Mouse (Mus musculus) heart, postnatal 36 days (tissue): ENCODE data around the gene Nr1i3. TPM values are rescaled to one million over a fixed set of nuclear protein-coding genes. Genes with fewer than 3 reads are reported as not detected.

Experiments used
- DNase-seq, 2 experiments: peaks; one replicate each; pipeline ENCODE4 v3.0.0; 2021 to 2022
- intact Hi-C: fragments of 180-260 bp; cut with DNase I; formaldehyde crosslinking; loops from one replicate; pipeline ENCODE4 v1.15.1; 2025
- total RNA-seq, 2 experiments: library from RNA; stranded (reverse); gene quantifications; 2 replicates each; pipeline ENCODE4 v1.2.3; 2021

Nr1i3 gene
- under 1 TPM in 1 of 2 experiments, not detected in 1; 0.08 TPM for total RNA-seq

DNA sequence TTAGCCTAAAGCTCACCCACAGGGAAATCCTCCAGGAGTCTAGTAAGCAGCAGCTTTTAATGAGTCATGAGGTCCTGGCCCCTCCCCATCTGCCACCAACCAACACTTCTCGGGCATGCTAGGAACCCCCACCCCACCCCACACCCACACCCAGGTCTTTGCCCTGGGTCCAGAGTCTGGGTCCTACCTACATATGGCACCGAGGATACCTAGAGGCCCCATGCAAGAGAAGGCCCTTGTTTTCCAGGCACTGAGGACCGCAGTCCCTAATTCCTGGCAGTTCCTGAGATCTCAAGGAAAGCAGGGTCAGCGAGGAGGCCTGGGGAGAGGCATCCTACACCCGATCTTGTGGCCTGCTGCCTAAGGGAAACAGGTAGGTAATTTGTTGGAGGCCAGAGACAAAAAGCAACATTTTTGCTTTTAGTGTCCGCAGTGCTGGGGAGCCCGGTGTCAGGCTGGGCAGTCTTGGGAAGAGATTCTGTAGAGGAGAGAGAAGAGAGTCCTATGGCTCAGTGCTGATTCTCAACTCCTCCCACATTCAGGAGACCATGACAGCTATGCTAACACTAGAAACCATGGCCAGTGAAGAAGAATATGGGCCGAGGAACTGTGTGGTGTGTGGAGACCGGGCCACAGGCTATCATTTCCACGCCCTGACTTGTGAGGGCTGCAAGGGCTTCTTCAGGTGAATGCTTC is at the start of gene Nr1i3:
TSS of gene Nr1i3 (plus strand) at position 170 of the 696 bp plus-strand sequence.
- intact Hi-C loops, result no loop called here
- DNase-seq, result no peak

- DNase-seq, result no peak
- intact Hi-C loops, result loop anchor here (1.0 to 2.0 kb wide), 2 partner anchors 31 to 56 kb away; no protein-coding TSS in a partner anchor
These were observed 49.5 kb upstream of the Nr1i3 start for GRCm38 (mm10) chr1:171164258-171164657.

DNA sequence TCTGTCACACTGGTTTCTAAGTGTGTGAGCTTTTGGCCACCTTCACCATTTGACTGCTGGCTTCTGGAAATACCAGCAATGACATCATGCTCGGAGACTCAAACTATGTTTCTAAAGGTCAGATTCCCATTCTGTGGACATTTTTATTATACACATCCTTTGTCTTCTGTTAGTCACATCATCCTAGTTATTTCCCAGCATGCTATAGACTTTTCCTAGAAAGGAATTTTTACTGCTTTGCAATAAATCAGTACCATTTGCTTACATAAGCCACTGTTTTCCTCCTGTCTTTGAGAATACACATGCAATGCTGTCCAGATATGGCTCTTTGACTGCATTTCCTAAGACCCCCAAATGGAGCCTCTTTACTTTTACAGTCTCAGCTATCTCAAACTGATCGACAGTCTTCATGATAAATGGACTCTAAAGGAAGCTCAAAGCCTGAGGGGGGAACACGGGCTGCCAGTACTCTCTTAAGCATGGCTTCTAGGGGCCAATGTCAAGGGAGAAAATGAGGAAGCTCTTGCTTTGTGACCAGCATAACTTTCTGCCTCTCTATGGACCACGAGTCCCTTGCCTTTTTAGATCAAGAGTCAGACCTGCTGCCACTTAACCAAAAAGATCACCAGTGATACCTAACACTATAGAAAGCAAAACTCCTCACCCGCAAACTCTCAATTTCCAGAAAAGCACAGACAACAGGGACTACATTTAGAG is 48.0 kb upstream of the Nr1i3 start:
- DNase-seq, result no peak
- intact Hi-C loops, result loop anchor here (2.0 kb wide), 1 partner anchor 29 kb away; no protein-coding TSS in a partner anchor

GRCm38 (mm10) chr1:171168906-171169305 is 44.9 kb upstream of the Nr1i3 start:
- intact Hi-C loops, result no loop called here
- DNase-seq, result no peak

- no peak for DNase-seq
These were observed 43.9 kb upstream of the Nr1i3 start for GRCm38 (mm10) chr1:171169913-171170312.

DNA sequence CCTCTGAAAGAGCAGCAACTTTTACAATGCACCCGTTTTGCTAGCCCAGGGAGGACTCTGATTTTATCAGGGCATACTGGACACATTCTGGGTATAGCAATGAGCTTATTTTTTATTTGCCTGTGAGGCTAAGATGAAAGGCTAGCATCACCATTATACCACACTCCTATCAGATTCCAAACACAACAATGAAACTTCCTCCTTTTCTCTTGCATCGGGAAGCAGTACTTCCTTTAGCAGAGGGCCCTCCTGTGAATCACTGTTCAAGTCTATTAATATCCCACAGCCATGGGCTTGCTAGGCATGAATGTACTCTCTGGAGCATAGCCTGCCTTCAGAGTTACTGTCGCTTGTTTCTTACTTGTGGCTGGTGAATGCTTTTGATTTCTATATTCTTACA is 42.6 kb upstream of the Nr1i3 start:
- peak in 1 of 2 experiments; percentile 32 for DNase-seq
- intact Hi-C loops, result loop anchor here (5.0 kb wide), 1 partner anchor 331 kb away; the partner anchor contains the start of gene Alyref2

More at GRCm38 (mm10) chr1:171169913-171170312, 43.9 kb upstream of the Nr1i3 start:
- intact Hi-C loops, result loop anchor here (5.0 kb wide), 1 partner anchor 332 kb away; the partner anchor contains the start of gene Alyref2

- intact Hi-C loops, result loop anchor here (5.0 kb wide), 1 partner anchor 330 kb away; the partner anchor contains the start of gene Alyref2
- no peak for DNase-seq
These were observed 41.0 kb upstream of the Nr1i3 start for GRCm38 (mm10) chr1:171172779-171173178.

- intact Hi-C loops, result no loop called here
- no peak for DNase-seq
These were observed 34.1 kb upstream of the Nr1i3 start for GRCm38 (mm10) chr1:171179487-171180171.

DNA sequence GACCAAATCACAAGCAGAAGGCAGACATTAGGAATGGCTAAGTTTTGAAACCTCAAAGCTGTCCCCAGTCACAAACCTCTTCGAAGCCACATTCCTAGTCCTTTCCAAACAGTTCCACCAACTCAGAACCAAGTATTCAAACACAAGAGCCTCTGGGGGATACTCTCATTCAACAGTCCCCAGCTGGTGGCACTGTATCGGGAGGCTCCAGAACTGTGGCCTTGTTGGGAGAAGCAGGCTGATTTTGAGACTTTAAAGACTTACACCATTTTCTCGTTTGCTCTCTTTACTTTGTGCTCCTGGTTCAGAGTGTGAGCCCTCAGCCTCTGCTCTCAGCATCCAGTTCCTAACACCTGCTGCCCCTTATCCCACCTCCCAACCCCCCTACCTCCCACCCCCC is 30.7 kb upstream of the Nr1i3 start:
- no peak for DNase-seq
- intact Hi-C loops, result no loop called here

GRCm38 (mm10) chr1:171183620-171184019 is 30.1 kb upstream of the Nr1i3 start:
- DNase-seq, result peak; percentile 51 to 65
- intact Hi-C loops, result no loop called here

- intact Hi-C loops, result no loop called here
- DNase-seq, result peak; percentile 46 to 56
These were observed 29.5 kb upstream of the Nr1i3 start for GRCm38 (mm10) chr1:171184314-171184713.

- intact Hi-C loops, result no loop called here
- no peak for DNase-seq
These were observed 28.1 kb upstream of the Nr1i3 start for GRCm38 (mm10) chr1:171185655-171186054.

DNA sequence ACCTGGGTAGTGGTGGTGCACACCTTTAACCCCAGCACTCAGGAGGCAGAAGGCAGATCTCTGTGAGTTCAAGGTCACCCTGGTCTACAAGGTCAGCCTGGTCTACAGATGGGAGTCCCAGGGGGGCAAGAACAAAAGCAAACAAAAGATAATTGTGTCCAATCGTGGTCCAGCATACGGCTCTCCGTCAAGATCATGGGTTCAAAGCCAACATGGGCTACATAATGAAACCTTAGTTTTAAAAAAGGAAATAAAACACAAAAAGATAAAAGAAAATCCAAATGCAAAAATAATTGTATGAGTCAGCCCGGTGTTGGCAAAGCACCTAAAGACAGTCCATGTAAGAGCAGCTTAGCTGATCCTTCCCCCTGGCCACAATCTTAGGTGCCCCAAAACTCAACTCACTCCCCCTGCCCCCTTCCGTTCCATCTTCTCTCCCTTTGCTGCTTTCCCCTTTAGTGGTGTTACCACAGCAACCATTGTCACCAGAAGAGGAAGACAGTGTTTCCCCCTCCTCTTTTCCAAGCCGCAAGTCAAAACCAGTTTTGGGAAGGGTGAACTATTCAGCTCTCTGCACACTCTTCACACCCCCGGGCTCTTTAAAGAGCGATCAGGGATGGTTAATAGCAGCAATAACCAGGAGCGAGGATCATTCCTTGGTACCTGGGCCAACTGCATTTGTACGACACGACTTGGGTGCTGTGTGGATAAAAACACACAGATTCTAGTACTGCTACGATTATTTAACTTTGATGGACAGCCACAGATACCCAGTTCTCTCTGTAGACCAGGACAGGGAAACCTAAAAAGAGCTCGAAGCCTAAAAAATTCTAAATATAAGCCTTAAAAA is 25.7 kb upstream of the Nr1i3 start:
- intact Hi-C loops, result no loop called here
- no peak for DNase-seq

DNA sequence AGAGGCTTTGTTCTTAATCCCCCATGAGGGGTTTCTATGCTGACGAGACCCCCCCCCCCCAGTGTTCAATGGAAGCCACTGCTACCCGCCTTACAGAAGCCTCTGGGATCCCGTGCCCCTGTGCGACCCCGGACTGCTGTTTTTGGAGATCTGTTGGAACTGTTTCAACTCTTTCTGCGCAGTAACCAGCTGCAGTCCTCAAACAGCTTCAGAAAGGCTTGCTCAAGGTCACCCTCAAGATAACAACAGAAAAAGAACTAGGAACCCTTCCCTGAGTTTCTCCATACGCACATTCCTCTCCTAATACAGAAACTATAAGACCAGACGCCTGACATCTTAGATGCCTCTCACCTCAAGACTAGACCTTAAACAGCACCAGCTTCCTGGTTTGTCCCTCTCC is 24.7 kb upstream of the Nr1i3 start:
- intact Hi-C loops, result no loop called here
- no peak for DNase-seq

GRCm38 (mm10) chr1:171189476-171190114 is 24.2 kb upstream of the Nr1i3 start:
- intact Hi-C loops, result no loop called here
- peak in 1 of 2 experiments; percentile 33 for DNase-seq

DNA sequence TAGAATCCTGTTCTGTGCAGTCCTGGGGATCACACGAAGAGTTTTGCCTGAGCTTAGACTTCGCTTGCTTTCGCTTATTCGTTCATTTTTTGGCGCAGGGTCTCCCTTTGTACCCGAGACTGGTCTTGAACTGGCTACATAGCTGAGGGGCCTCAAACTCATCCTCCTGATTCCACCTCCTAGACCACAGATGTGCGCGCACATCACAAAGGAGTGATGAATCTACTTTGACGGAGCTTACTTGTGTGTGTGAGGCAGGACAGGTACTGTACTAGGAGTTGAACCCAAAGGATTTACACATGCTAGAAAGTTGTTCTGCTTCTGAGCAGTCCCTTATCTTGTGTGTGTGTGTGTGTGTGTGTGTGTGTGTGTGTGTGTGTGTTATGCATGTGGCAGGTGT is 22.9 kb upstream of the Nr1i3 start:
- intact Hi-C loops, result no loop called here
- DNase-seq, result no peak

DNA sequence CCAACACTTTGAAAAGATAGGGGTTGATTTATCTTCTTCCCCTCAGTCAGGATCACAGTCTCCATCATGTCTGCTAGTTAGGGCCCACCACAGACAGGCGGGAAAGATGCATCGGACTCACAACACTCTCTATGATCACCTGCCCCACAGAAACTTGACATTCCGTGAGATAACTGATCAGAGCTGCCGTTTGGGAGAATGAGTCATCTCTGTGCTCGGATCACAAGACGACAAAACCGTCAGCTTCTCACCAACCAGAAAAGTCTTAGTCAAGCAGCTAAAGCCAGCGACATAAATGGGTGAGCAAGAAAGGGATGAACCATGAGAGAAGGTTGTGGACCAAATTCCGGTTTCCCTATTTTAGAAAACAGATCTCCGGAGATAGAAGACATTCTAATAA is 21.5 kb upstream of the Nr1i3 start:
- no peak for DNase-seq
- intact Hi-C loops, result no loop called here

DNA sequence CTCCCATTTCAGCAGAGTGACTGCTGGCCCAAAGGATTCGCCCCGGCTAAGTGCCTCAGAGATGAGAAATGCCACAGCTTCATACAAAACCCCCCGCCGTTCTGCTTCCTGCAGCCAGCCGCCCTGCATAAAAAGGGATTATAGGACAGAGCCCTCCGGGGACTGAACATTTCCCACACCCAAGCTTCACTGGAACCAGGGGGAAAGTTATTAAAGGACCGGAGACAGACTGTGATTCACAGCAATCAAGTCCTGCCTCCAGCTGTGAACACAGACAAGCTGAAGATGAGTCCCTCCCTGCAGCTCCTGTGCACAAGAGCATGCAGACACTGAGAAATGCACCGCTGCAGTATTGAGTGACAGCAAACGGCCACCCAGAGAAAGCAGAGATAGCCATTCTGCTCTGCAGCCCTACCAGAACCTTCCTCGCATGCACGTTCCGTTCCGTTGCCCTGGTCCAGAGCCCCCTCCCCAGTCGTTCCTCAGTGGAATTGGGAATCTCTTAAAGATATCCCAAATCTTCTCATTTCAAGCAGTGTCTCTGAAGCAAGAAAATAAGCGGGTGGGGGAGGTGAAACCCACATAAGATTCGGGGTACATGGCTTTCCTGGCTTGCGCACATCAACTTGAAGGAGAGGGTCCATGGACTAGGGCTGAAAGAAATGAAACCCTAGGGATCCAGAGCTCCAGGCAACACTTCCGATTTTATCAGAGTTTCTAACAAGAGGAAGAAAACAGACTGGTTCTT is 20.5 kb upstream of the Nr1i3 start:
- intact Hi-C loops, result no loop called here
- DNase-seq, result peak in 1 of 2 experiments; percentile 40
